ENCODE assay signal across 26 mouse cellular contexts in genomic region chr11:17112419-17113090, GRCm38 (mm10). TPM values are rescaled to one million over a fixed set of nuclear protein-coding genes. Genes with fewer than 3 reads are reported as not detected.
DNase-seq lines count a peak whose midpoint lies in the region; ATAC-seq and TF ChIP-seq lines count a peak whose summit lies in the region.
"Had no signal": no experiment of that assay in that cellular context is flagged by ENCODE, and none has a peak within 500 bp of the region (broad histone marks: within the 10 kb centered on the region; RNA-seq: fewer than 3 reads in every experiment).

No protein-coding gene starts in this region.

- H3K36me3 ChIP-seq in forebrain, postnatal 0 days (ENCODE audit: insufficient read depth), result no peaks in the 10 kb centered on the region
- H3K36me3 ChIP-seq in forebrain, embryonic 14.5 days (ENCODE audit: control insufficient read depth, insufficient read depth, low read length), result no peaks in the 10 kb centered on the region
- H3K36me3 ChIP-seq: embryonic facial prominence, embryonic 12.5 days; embryonic facial prominence, embryonic 15.5 days; forebrain, embryonic 12.5 days; hindbrain, embryonic 12.5 days; hindbrain, embryonic 15.5 days; intestine, embryonic 15.5 days had no signal

- no peaks in the 10 kb centered on the region for H3K4me1 ChIP-seq in forebrain, postnatal 0 days (ENCODE audit: insufficient read depth)
- no peaks in the 10 kb centered on the region for H3K4me1 ChIP-seq in forebrain, embryonic 14.5 days (ENCODE audit: control insufficient read depth, insufficient read depth, low read length)
- H3K4me1 ChIP-seq: embryonic facial prominence, embryonic 12.5 days; embryonic facial prominence, embryonic 15.5 days; forebrain, embryonic 12.5 days; hindbrain, embryonic 12.5 days; hindbrain, embryonic 15.5 days; intestine, embryonic 15.5 days had no signal

- H3K9ac ChIP-seq in forebrain, postnatal 0 days, result no peak overlapping the region
- H3K9ac ChIP-seq in forebrain, embryonic 14.5 days (ENCODE audit: low read length), result no peak overlapping the region
- H3K9ac ChIP-seq: embryonic facial prominence, embryonic 12.5 days; embryonic facial prominence, embryonic 15.5 days; forebrain, embryonic 12.5 days; hindbrain, embryonic 12.5 days; hindbrain, embryonic 15.5 days; intestine, embryonic 15.5 days had no signal

- H3K9me3 ChIP-seq in forebrain, postnatal 0 days (ENCODE audit: low read length), result no peaks in the 10 kb centered on the region
- no peaks in the 10 kb centered on the region for H3K9me3 ChIP-seq in forebrain, embryonic 14.5 days (replicated peaks; ENCODE audit: control insufficient read depth, low read length)
- H3K9me3 ChIP-seq: embryonic facial prominence, embryonic 12.5 days; embryonic facial prominence, embryonic 15.5 days; forebrain, embryonic 12.5 days; hindbrain, embryonic 12.5 days; hindbrain, embryonic 15.5 days; intestine, embryonic 15.5 days had no signal

- TF ChIP-seq CTCF in forebrain, postnatal 0 days (IDR thresholded peaks at IDR 0.05; ENCODE audit: low read depth), result no peak

- no peak overlapping the region for H3K4me3 ChIP-seq in forebrain, postnatal 0 days (ENCODE audit: low read depth, low read length)
- H3K4me3 ChIP-seq in forebrain, embryonic 14.5 days (ENCODE audit: low read depth, low read length), result no peak overlapping the region
- H3K4me3 ChIP-seq: embryonic facial prominence, embryonic 12.5 days; embryonic facial prominence, embryonic 15.5 days; erythroblast, embryonic 14.5 days; forebrain, embryonic 12.5 days; hindbrain, embryonic 12.5 days; hindbrain, embryonic 15.5 days; intestine, embryonic 15.5 days had no signal

- WGBS in forebrain, postnatal 0 days, result 76% methylated on average over 1 of the region's 1 CpGs
- WGBS in forebrain, embryonic 14.5 days, result 73% methylated on average over 1 of the region's 1 CpGs

- no peak for ATAC-seq in forebrain, postnatal 0 days
- ATAC-seq in forebrain, embryonic 14.5 days, result no peak
- ATAC-seq in cerebellum, adult (ENCODE audit: insufficient number of reproducible peaks, low FRiP score, low TSS enrichment), result no peak
- no peak for ATAC-seq in granulocyte monocyte progenitor cell, adult 5-6 weeks (replicated peaks; ENCODE audit: poor library complexity, severe bottlenecking)
- ATAC-seq: activated CD4-positive, CD25-positive, alpha-beta regulatory T cell, adult 4 months; intestine, embryonic 15.5 days had no signal

- no peak overlapping the region for H3K27ac ChIP-seq in forebrain, postnatal 0 days (ENCODE audit: low read depth, low read length)
- H3K27ac ChIP-seq in forebrain, embryonic 14.5 days (ENCODE audit: low read depth, low read length), result no peak overlapping the region
- H3K27ac ChIP-seq: embryonic facial prominence, embryonic 12.5 days; embryonic facial prominence, embryonic 15.5 days; forebrain, embryonic 12.5 days; hindbrain, embryonic 12.5 days; hindbrain, embryonic 15.5 days; intestine, embryonic 15.5 days had no signal

- H3K27me3 ChIP-seq in forebrain, postnatal 0 days (ENCODE audit: insufficient read depth, low read length), result no peaks in the 10 kb centered on the region
- no peaks in the 10 kb centered on the region for H3K27me3 ChIP-seq in forebrain, embryonic 14.5 days (replicated peaks; ENCODE audit: control insufficient read depth, insufficient read depth, low read length)
- H3K27me3 ChIP-seq: embryonic facial prominence, embryonic 12.5 days; embryonic facial prominence, embryonic 15.5 days; forebrain, embryonic 12.5 days; hindbrain, embryonic 12.5 days; hindbrain, embryonic 15.5 days; intestine, embryonic 15.5 days had no signal

- H3K4me2 ChIP-seq in forebrain, postnatal 0 days (ENCODE audit: low read depth), result no peak overlapping the region
- no peak overlapping the region for H3K4me2 ChIP-seq in forebrain, embryonic 14.5 days (ENCODE audit: low read length)
- H3K4me2 ChIP-seq: embryonic facial prominence, embryonic 12.5 days; embryonic facial prominence, embryonic 15.5 days; forebrain, embryonic 12.5 days; heart, embryonic 11.5 days; hindbrain, embryonic 12.5 days; hindbrain, embryonic 15.5 days; intestine, embryonic 15.5 days had no signal

- DNase-seq in forebrain, postnatal 0 days, result peak; percentile 2
- DNase-seq in forebrain, embryonic 14.5 days (ENCODE audit: low spot score), result no peak
- peak; percentile 68 to 86 for DNase-seq in layer of hippocampus, adult 18-20 months (ENCODE audit: low spot score in 2 of 2)
- DNase-seq in layer of hippocampus, adult 9-10 months (ENCODE audit: low spot score), result peak; percentile 22
- DNase-seq in layer of hippocampus, postnatal 36 days, result peak; percentile 21 to 56
- DNase-seq in urinary bladder, postnatal 14 days (ENCODE audit: low spot score), result no peak
- DNase-seq: adrenal gland, adult 8-10 months; adrenal gland, postnatal 25 days; cerebellum, adult 11 months; cerebellum, adult 2 months; cerebellum, adult 9-11 months; cerebellum, postnatal 25 days; gastrocnemius, postnatal 10 days; gastrocnemius, postnatal 36 days; heart, adult 11 months had no signal

RNA-seq across cellular contexts. Expression of gene Ppp3r1, which starts 46.5 kb away (rescaled TPM):
- 92.4 and 114 TPM in 2 replicates for total RNA-seq in forebrain, postnatal 0 days (2014; rRNA removed)
- 186 and 224 TPM in 2 replicates for polyA plus RNA-seq in forebrain, postnatal 0 days (2015; fragmentation: Nextera tagmentation; extraction: Ambion mirVana)
- 126 and 153 TPM in 2 replicates for polyA plus RNA-seq in forebrain, embryonic 14.5 days (2014; fragmentation: Nextera tagmentation; extraction: Ambion mirVana)
- total RNA-seq in layer of hippocampus, adult 18-20 months (2021), result 100 to 1,000 TPM; 880 to 937 TPM
- total RNA-seq in layer of hippocampus, postnatal 36 days (2021), result 1,000 to 10,000 TPM in 1 of 2 experiments, 100 to 1,000 TPM in 1; 907 to 1,012 TPM
- 56.4 and 59.6 TPM in 2 replicates for total RNA-seq in granulocyte monocyte progenitor cell, adult 5-6 weeks (2014; fragmentation: Nextera tagmentation)
- 61.9 and 70.4 TPM in 2 replicates for total RNA-seq in granulocyte monocyte progenitor cell, adult 5-6 weeks (2017)

Comparison
In these comparisons a context has a peak if more than half of its experiments do, and no peak if none do; other contexts are left out.
1. DNase-seq: peak in forebrain, postnatal 0 days (single experiment), layer of hippocampus, adult 18-20 months (2 of 2), layer of hippocampus, adult 9-10 months (single experiment) and layer of hippocampus, postnatal 36 days (2 of 2); none in forebrain, embryonic 14.5 days (single experiment) and urinary bladder, postnatal 14 days (single experiment).